Mouse (Mus musculus) spleen, adult 2 months (tissue): ENCODE results near the gene Sncg.

Source experiments
- CTCF ChIP-seq: fragments of 200-500 bp; IDR thresholded peaks from 2 replicates; pipeline ENCODE4 v1.5.1; 2011; ENCODE audit warnings: mild to moderate bottlenecking, inconsistent platforms; ENCODE audit not compliant: insufficient read depth, insufficient read length, insufficient replicate concordance; ENCODE audit errors: extremely low read depth
- POLR2A ChIP-seq: fragments of 200-500 bp; IDR thresholded peaks from 2 replicates; pipeline ENCODE4 v1.6.1; 2011; ENCODE audit warnings: low read depth, low read length, inconsistent platforms

- TF ChIP-seq CTCF, result no peak
- no peak for TF ChIP-seq POLR2A
Observed at GRCm38 (mm10) chr14:34397871-34398270, 23.3 kb upstream of the Sncg start.
